Mouse (Mus musculus): ENCODE measurements at regions not wholly inside any gene's neighbourhood (a gene's known extent, or its start where the extent isn't known, plus 50 kb on each side); places are given as distances from the start of the nearest gene placed in this dataset.
A peak's percentile ranks its signal among the peaks of the same experiment; 100 is the strongest.

GRCm38 (mm10) chr9:41229225-41229582 lies 67.7 kb upstream of the Ubash3b start:
- no peak for DNase-seq (ENCODE audit: low spot score in 2 of 2)

GRCm38 (mm10) chr9:41228425-41229224 lies 67.1 kb upstream of the Ubash3b start:
- peak; percentile 92 to 96 for DNase-seq (ENCODE audit: low spot score in 2 of 2)

GRCm38 (mm10) chr9:41223406-41223805 lies 61.9 kb upstream of the Ubash3b start:
- DNase-seq (ENCODE audit: low spot score in 2 of 2): no peak

- no peak for DNase-seq (ENCODE audit: low spot score in 2 of 2)
Observed at GRCm38 (mm10) chr9:41222346-41223015, 61.0 kb upstream of the Ubash3b start.

GRCm38 (mm10) chr9:41221110-41221790 lies 59.8 kb upstream of the Ubash3b start:
- no peak for DNase-seq (ENCODE audit: low spot score in 2 of 2)

- no peak for DNase-seq (ENCODE audit: low spot score in 2 of 2)
Observed at GRCm38 (mm10) chr9:41220105-41220669, 58.7 kb upstream of the Ubash3b start.

GRCm38 (mm10) chr9:41218702-41219101 lies 57.2 kb upstream of the Ubash3b start:
- DNase-seq (ENCODE audit: low spot score in 2 of 2): no peak

- DNase-seq (ENCODE audit: low spot score in 2 of 2): no peak
Observed at GRCm38 (mm10) chr9:41216248-41216647, 54.8 kb upstream of the Ubash3b start.

GRCm38 (mm10) chr9:41215026-41215425 lies 53.5 kb upstream of the Ubash3b start:
- no peak for DNase-seq (ENCODE audit: low spot score in 2 of 2)

GRCm38 (mm10) chr9:41212943-41213529 lies 51.5 kb upstream of the Ubash3b start:
- no peak for DNase-seq (ENCODE audit: low spot score in 2 of 2)

GRCm38 (mm10) chr9:41212303-41212901 lies 50.9 kb upstream of the Ubash3b start:
- no peak for DNase-seq (ENCODE audit: low spot score in 2 of 2)

GRCm38 (mm10) chr9:41211865-41212302 lies 50.4 kb upstream of the Ubash3b start:
- DNase-seq (ENCODE audit: low spot score in 2 of 2): no peak
